Mouse (Mus musculus) bone marrow macrophage, adult 2 months (primary cell): ENCODE data around the gene Supt3.

Source experiments
- CTCF ChIP-seq: IDR thresholded peaks from 2 replicates; pipeline ENCODE4 v1.5.1; 2012; ENCODE audit warnings: low read depth, mild to moderate bottlenecking, low read length, moderate library complexity
- POLR2A ChIP-seq: IDR thresholded peaks from 2 replicates; pipeline ENCODE4 v1.6.1; 2012; ENCODE audit warnings: mild to moderate bottlenecking, low read depth, low read length, borderline replicate concordance

DNA sequence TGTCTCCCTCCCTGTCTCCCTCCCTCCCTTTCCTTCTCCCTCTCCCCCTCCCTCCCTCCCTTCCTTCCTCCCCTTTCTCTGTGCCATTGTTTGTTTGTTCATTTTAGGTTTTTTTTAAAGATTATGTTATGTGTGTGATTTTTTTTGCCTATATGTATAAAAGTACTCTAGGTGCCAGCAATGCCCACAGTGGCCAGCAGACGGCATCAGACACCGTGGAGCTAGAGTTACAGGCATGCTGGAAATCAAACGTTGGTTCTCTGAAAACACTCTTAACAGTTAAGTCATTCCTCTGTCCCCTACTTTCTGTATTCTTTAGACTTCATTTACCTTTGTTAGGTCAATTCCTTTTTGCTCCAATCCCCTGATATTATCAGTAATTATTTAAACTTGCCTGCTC lies 33.2 kb upstream of the Supt3 start:
- TF ChIP-seq CTCF (peak; percentile 62; the same call in 1 of the 2 replicates), POLR2A (no peak)
